ENCODE assay signal across 8 mouse cellular contexts in genomic region chr11:78176402-78176862, GRCm38 (mm10). TPM values are rescaled to one million over a fixed set of nuclear protein-coding genes. Genes with fewer than 3 reads are reported as not detected.
DNase-seq lines count a peak whose midpoint lies in the region; ATAC-seq and TF ChIP-seq lines count a peak whose summit lies in the region.

Gene Nek8, minus strand, starts transcription at chr11:78176675.
Gene Tlcd1, plus strand, starts transcription at chr11:78176711.

- under 1% methylated on average over 32 of the region's 32 CpGs for WGBS in forebrain, embryonic 12.5 days
- WGBS in lung, embryonic 14.5 days = under 1% methylated on average over 32 of the region's 32 CpGs
- under 1% methylated on average over 32 of the region's 32 CpGs for WGBS in neural tube, embryonic 15.5 days

- TF ChIP-seq EP300 in ES-Bruce4 (IDR thresholded peaks at IDR 0.05; ENCODE audit: insufficient read depth, low read depth, low read length) = no peak

- no peaks in the 10 kb centered on the region for H3K4me1 ChIP-seq in ES-Bruce4 (ENCODE audit: control insufficient read depth, insufficient read depth, low read length)
- H3K4me1 ChIP-seq in forebrain, embryonic 12.5 days = peaks cover 50% of the 10 kb centered on the region
- H3K4me1 ChIP-seq in lung, embryonic 14.5 days (ENCODE audit: insufficient read depth) = no peaks in the 10 kb centered on the region
- peaks cover 57% of the 10 kb centered on the region for H3K4me1 ChIP-seq in neural tube, embryonic 15.5 days

- peak within 1 kb of the TSS; percentile 97 for H3K4me3 ChIP-seq in ES-Bruce4 (ENCODE audit: low read depth, low read length)
- H3K4me3 ChIP-seq in forebrain, embryonic 12.5 days (replicated peaks) = peak within 1 kb of the TSS; percentile 64
- H3K4me3 ChIP-seq in lung, embryonic 14.5 days (ENCODE audit: low read depth, low read length) = peak within 1 kb of the TSS; percentile 59
- peak within 1 kb of the TSS; percentile 62 for H3K4me3 ChIP-seq in neural tube, embryonic 15.5 days (replicated peaks)

- no peaks in the 10 kb centered on the region for H3K9me3 ChIP-seq in ES-Bruce4 (replicated peaks; ENCODE audit: control insufficient read depth, insufficient read depth, low read length, poor library complexity, severe bottlenecking)
- no peaks in the 10 kb centered on the region for H3K9me3 ChIP-seq in forebrain, embryonic 12.5 days
- no peaks in the 10 kb centered on the region for H3K9me3 ChIP-seq in lung, embryonic 14.5 days (ENCODE audit: low read depth, low read length)
- no peaks in the 10 kb centered on the region for H3K9me3 ChIP-seq in neural tube, embryonic 15.5 days (replicated peaks)

- peak; percentile 27 for TF ChIP-seq POLR2A in ES-Bruce4 (IDR thresholded peaks at IDR 0.05; ENCODE audit: insufficient read depth, low read length)

- TF ChIP-seq CTCF in ES-Bruce4 (IDR thresholded peaks at IDR 0.05; ENCODE audit: low read depth, low read length) = no peak
- no peak for TF ChIP-seq CTCF in lung, embryonic 14.5 days (IDR thresholded peaks at IDR 0.05; ENCODE audit: low read depth)

- peak within 1 kb of the TSS; percentile 90 for H3K27ac ChIP-seq in ES-Bruce4 (ENCODE audit: insufficient read depth, low read length)
- H3K27ac ChIP-seq in forebrain, embryonic 12.5 days = peak within 1 kb of the TSS; percentile 91
- H3K27ac ChIP-seq in lung, embryonic 14.5 days (ENCODE audit: low read depth) = peak within 1 kb of the TSS; percentile 97
- H3K27ac ChIP-seq in neural tube, embryonic 15.5 days (replicated peaks) = peak within 1 kb of the TSS; percentile 90

- intact Hi-C loops in heart, postnatal 10 days (cut with DNase I) = loop anchor here (5.0 kb wide), 2 partner anchors 194 to 349 kb away; partner anchors contain the start of gene Phf12

- no peaks in the 10 kb centered on the region for H3K27me3 ChIP-seq in ES-Bruce4 (ENCODE audit: control insufficient read depth, insufficient read depth, low read length, poor library complexity, severe bottlenecking)
- H3K27me3 ChIP-seq in forebrain, embryonic 12.5 days = no peaks in the 10 kb centered on the region
- no peaks in the 10 kb centered on the region for H3K27me3 ChIP-seq in lung, embryonic 14.5 days (ENCODE audit: insufficient read depth, low read length)
- H3K27me3 ChIP-seq in neural tube, embryonic 15.5 days (replicated peaks) = no peaks in the 10 kb centered on the region

- ATAC-seq in forebrain, embryonic 12.5 days (ENCODE audit: low FRiP score) = peak; percentile 62
- ATAC-seq in lung, embryonic 14.5 days (ENCODE audit: insufficient read depth) = peak; percentile 10; the same call in 1 of the 2 replicates
- peak; percentile 40; the same call in 1 of the 2 replicates for ATAC-seq in neural tube, embryonic 15.5 days (ENCODE audit: low FRiP score)

- peaks cover 22% of the 10 kb centered on the region for H3K36me3 ChIP-seq in ES-Bruce4 (ENCODE audit: control insufficient read depth, insufficient read depth, low read length, poor library complexity, severe bottlenecking)
- peaks cover 22% of the 10 kb centered on the region for H3K36me3 ChIP-seq in forebrain, embryonic 12.5 days (replicated peaks)
- H3K36me3 ChIP-seq in lung, embryonic 14.5 days (ENCODE audit: insufficient read depth) = peaks cover 21% of the 10 kb centered on the region
- peaks cover 21% of the 10 kb centered on the region for H3K36me3 ChIP-seq in neural tube, embryonic 15.5 days

- peak within 1 kb of the TSS; percentile 80 for H3K4me2 ChIP-seq in forebrain, embryonic 12.5 days
- peak within 1 kb of the TSS; percentile 96 for H3K4me2 ChIP-seq in lung, embryonic 14.5 days
- peak within 1 kb of the TSS; percentile 79 for H3K4me2 ChIP-seq in neural tube, embryonic 15.5 days

- DNase-seq in c-Kit-positive CD71-positive TER-119-negative erythroid progenitor cells, embryonic 14.5 days (ENCODE audit: low read depth) = peak; percentile 95
- DNase-seq in heart, postnatal 10 days = peak; percentile 93 to 95
- peak; percentile 95 to 97 for DNase-seq in kidney, postnatal 4 days
- peak; percentile 98 for DNase-seq in lung, embryonic 14.5 days
- DNase-seq in testis, postnatal 14 days (ENCODE audit: low spot score) = peak; percentile 91

- H3K9ac ChIP-seq in ES-Bruce4 (ENCODE audit: low read depth, poor library complexity, severe bottlenecking) = peak within 1 kb of the TSS; percentile 89
- H3K9ac ChIP-seq in forebrain, embryonic 12.5 days = peak within 1 kb of the TSS; percentile 54
- peak within 1 kb of the TSS; percentile 51 for H3K9ac ChIP-seq in lung, embryonic 14.5 days
- peak within 1 kb of the TSS; percentile 53 for H3K9ac ChIP-seq in neural tube, embryonic 15.5 days (replicated peaks)

RNA-seq across cellular contexts. Expression of gene Nek8, which starts in this region (rescaled TPM):
- polyA plus RNA-seq in ES-Bruce4 (2011; ENCODE audit: insufficient read depth, insufficient read length, low read depth, missing spikeins) = 18.1 and 20.0 TPM in 2 replicates
- polyA plus RNA-seq in forebrain, embryonic 12.5 days (2016; fragmentation: Nextera tagmentation; extraction: Ambion mirVana) = 8.8 and 9.4 TPM in 2 replicates
- total RNA-seq in heart, postnatal 10 days (2021) = 1 to 10 TPM; 4.5 to 5.4 TPM
- 15.3 and 17.2 TPM in 2 replicates for polyA plus RNA-seq in lung, embryonic 14.5 days (2014; fragmentation: Nextera tagmentation; extraction: Ambion mirVana)
- polyA plus RNA-seq in neural tube, embryonic 15.5 days (2015; fragmentation: Nextera tagmentation; extraction: Ambion mirVana) = 7.0 and 9.7 TPM in 2 replicates

RNA-seq across cellular contexts. Expression of gene Tlcd1, which starts in this region (rescaled TPM):
- 12.2 and 13.2 TPM in 2 replicates for polyA plus RNA-seq in ES-Bruce4 (2011; ENCODE audit: insufficient read depth, insufficient read length, low read depth, missing spikeins)
- polyA plus RNA-seq in forebrain, embryonic 12.5 days (2016; fragmentation: Nextera tagmentation; extraction: Ambion mirVana) = 5.5 and 6.9 TPM in 2 replicates
- total RNA-seq in heart, postnatal 10 days (2021) = 1 to 10 TPM; 9.1 to 9.4 TPM
- polyA plus RNA-seq in lung, embryonic 14.5 days (2014; fragmentation: Nextera tagmentation; extraction: Ambion mirVana) = 19.2 and 21.6 TPM in 2 replicates
- 19.3 and 20.0 TPM in 2 replicates for polyA plus RNA-seq in neural tube, embryonic 15.5 days (2015; fragmentation: Nextera tagmentation; extraction: Ambion mirVana)

Comparison
In these comparisons a context has a peak if more than half of its experiments do, and no peak if none do; other contexts are left out.
1. Peak in every context shown above with its lines: DNase-seq, ATAC-seq, H3K4me3 ChIP-seq and H3K27ac ChIP-seq.
2. ATAC-seq: peak in every context shown above with its lines; median percentile 62 in forebrain, embryonic 12.5 days; 40 in neural tube, embryonic 15.5 days; 10 in lung, embryonic 14.5 days.